Mouse (Mus musculus): ENCODE results near the gene Obox8. TPM values are rescaled to one million over a fixed set of nuclear protein-coding genes. Genes with fewer than 3 reads are reported as not detected.

Gene Obox8
- total RNA-seq (2023), result not detected

GRCm38 (mm10) chr7:14333457-14333856 lies at the start of gene Obox8:
Obox8 (minus strand) TSS chr7:14333557.

Other genes starting within 250 kb of the Obox8 start
- gene Sult2a3, start 210.5 kb downstream of the Obox8 start, total RNA-seq (2023), result not detected
- gene Sult2a6, start 78.7 kb downstream of the Obox8 start, total RNA-seq (2023), result not detected
- gene Sult2a8, start 113.2 kb upstream of the Obox8 start, total RNA-seq (2023), result not detected
- gene Sult2a7, start 160.7 kb upstream of the Obox8 start, total RNA-seq (2023), result not detected
- not detected for gene Vmn1r90, start 229.9 kb upstream of the Obox8 start, total RNA-seq (2023)